Comparison of ENCODE assay signal across 11 mouse cellular contexts in genomic region chr4:135565400-135565799, GRCm38 (mm10). TPM values are rescaled to one million over a fixed set of nuclear protein-coding genes. Genes with fewer than 3 reads are reported as not detected.
DNase-seq lines count a peak whose midpoint lies in the region; ATAC-seq and TF ChIP-seq lines count a peak whose summit lies in the region.
"Had no signal": no experiment of that assay in that cellular context is flagged by ENCODE, and none has a peak within 500 bp of the region (broad histone marks: within the 10 kb centered on the region; RNA-seq: fewer than 3 reads in every experiment).

No protein-coding gene starts in this region.

- H3K4me3 ChIP-seq in forebrain, embryonic 16.5 days (replicated peaks; ENCODE audit: low read length): no peak overlapping the region
- H3K4me3 ChIP-seq in forebrain, embryonic 11.5 days (ENCODE audit: low read depth, low read length): no peak overlapping the region
- no peak overlapping the region for H3K4me3 ChIP-seq in heart, adult 2 months
- no peak overlapping the region for H3K4me3 ChIP-seq in hindbrain, embryonic 14.5 days (replicated peaks; ENCODE audit: low read length)
- H3K4me3 ChIP-seq: limb, embryonic 15.5 days had no signal

- no peaks in the 10 kb centered on the region for H3K36me3 ChIP-seq in forebrain, embryonic 16.5 days (ENCODE audit: control insufficient read depth, insufficient read depth)
- no peaks in the 10 kb centered on the region for H3K36me3 ChIP-seq in forebrain, embryonic 11.5 days (ENCODE audit: control insufficient read depth, insufficient read depth, low read length)
- no peaks in the 10 kb centered on the region for H3K36me3 ChIP-seq in heart, adult 2 months (ENCODE audit: control insufficient read depth, insufficient read depth, low read length)
- H3K36me3 ChIP-seq in hindbrain, embryonic 14.5 days (replicated peaks; ENCODE audit: control insufficient read depth, insufficient read depth): no peaks in the 10 kb centered on the region
- H3K36me3 ChIP-seq: limb, embryonic 15.5 days had no signal

- TF ChIP-seq EP300 in heart, adult 2 months (IDR thresholded peaks at IDR 0.05; ENCODE audit: insufficient read depth, low read depth, low read length): peak; percentile 66; the same call in 1 of the 2 replicates

- 20% methylated on average over 9 of the region's 9 CpGs for WGBS in forebrain, embryonic 16.5 days
- WGBS in forebrain, embryonic 11.5 days: 71% methylated on average over 9 of the region's 9 CpGs
- WGBS in heart, adult 2 months: 8% methylated on average over 9 of the region's 9 CpGs
- WGBS in hindbrain, embryonic 14.5 days: 53% methylated on average over 9 of the region's 9 CpGs

- DNase-seq in forebrain, embryonic 11.5 days (ENCODE audit: low spot score): no peak
- peak; percentile 70 to 81 for DNase-seq in heart, adult 2 months
- peak; percentile 44 for DNase-seq in kidney, adult 18-20 months
- DNase-seq in lung, postnatal 10 days: peak; percentile 55
- DNase-seq in thymus, postnatal 36 days: no peak
- DNase-seq in hindbrain, embryonic 14.5 days (ENCODE audit: low spot score): no peak

- H3K9ac ChIP-seq in forebrain, embryonic 16.5 days (replicated peaks; ENCODE audit: low read depth, low read length): no peak overlapping the region
- H3K9ac ChIP-seq in forebrain, embryonic 11.5 days (ENCODE audit: low read length): no peak overlapping the region
- no peak overlapping the region for H3K9ac ChIP-seq in heart, adult 2 months (ENCODE audit: low read depth, low read length)
- H3K9ac ChIP-seq in hindbrain, embryonic 14.5 days: no peak overlapping the region
- H3K9ac ChIP-seq: limb, embryonic 15.5 days had no signal

- no peak overlapping the region for H3K27ac ChIP-seq in forebrain, embryonic 16.5 days (ENCODE audit: low read length)
- H3K27ac ChIP-seq in forebrain, embryonic 11.5 days (ENCODE audit: low read depth, low read length): no peak overlapping the region
- H3K27ac ChIP-seq in heart, adult 2 months: peak overlapping the region; percentile 78
- H3K27ac ChIP-seq in hindbrain, embryonic 14.5 days: no peak overlapping the region
- H3K27ac ChIP-seq: limb, embryonic 15.5 days had no signal

- no peak; the same call in 1 of the 2 replicates for TF ChIP-seq POLR2A in heart, adult 2 months (IDR thresholded peaks at IDR 0.05; ENCODE audit: insufficient read depth, low read depth, low read length)

- no peaks in the 10 kb centered on the region for H3K9me3 ChIP-seq in forebrain, embryonic 16.5 days (ENCODE audit: control insufficient read depth, low read length)
- no peaks in the 10 kb centered on the region for H3K9me3 ChIP-seq in forebrain, embryonic 11.5 days (ENCODE audit: control insufficient read depth, low read length)
- H3K9me3 ChIP-seq in hindbrain, embryonic 14.5 days (ENCODE audit: control insufficient read depth, low read length): no peaks in the 10 kb centered on the region
- H3K9me3 ChIP-seq: limb, embryonic 15.5 days had no signal

- no peak for TF ChIP-seq CTCF in heart, adult 2 months (IDR thresholded peaks at IDR 0.05)

- no peaks in the 10 kb centered on the region for H3K27me3 ChIP-seq in forebrain, embryonic 16.5 days (replicated peaks; ENCODE audit: control insufficient read depth, insufficient read depth, low read length)
- peaks cover 7% of the 10 kb centered on the region for H3K27me3 ChIP-seq in forebrain, embryonic 11.5 days (ENCODE audit: control insufficient read depth, insufficient read depth, low read length)
- H3K27me3 ChIP-seq in heart, adult 2 months (ENCODE audit: control insufficient read depth, insufficient read depth, low read length): no peaks in the 10 kb centered on the region
- H3K27me3 ChIP-seq in hindbrain, embryonic 14.5 days (ENCODE audit: control insufficient read depth, insufficient read depth, low read length): peaks cover 12% of the 10 kb centered on the region

- H3K4me2 ChIP-seq in forebrain, embryonic 16.5 days (ENCODE audit: low read length): no peak overlapping the region
- no peak overlapping the region for H3K4me2 ChIP-seq in forebrain, embryonic 11.5 days (ENCODE audit: low read depth, low read length, severe bottlenecking)
- no peak overlapping the region for H3K4me2 ChIP-seq in hindbrain, embryonic 14.5 days (replicated peaks)
- H3K4me2 ChIP-seq: limb, embryonic 15.5 days had no signal

- intact Hi-C loops in heart, adult 2 months (cut with DNase I): loop anchor here (2.0 kb wide), 1 partner anchor 87 kb away; no protein-coding TSS in a partner anchor

- no peaks in the 10 kb centered on the region for H3K79me2 ChIP-seq in heart, adult 2 months (replicated peaks; ENCODE audit: control insufficient read depth, insufficient read depth, low read length)

- ATAC-seq in forebrain, embryonic 16.5 days: 0 out of 2 replicates have a peak, but pooled peaks have one; percentile 15
- ATAC-seq in forebrain, embryonic 11.5 days (replicated peaks; ENCODE audit: low FRiP score): no peak
- ATAC-seq in monocyte, adult 5-6 weeks (replicated peaks; ENCODE audit: insufficient number of reproducible peaks, low FRiP score, low TSS enrichment, poor library complexity, severe bottlenecking): no peak
- no peak for ATAC-seq in hindbrain, embryonic 14.5 days (ENCODE audit: low FRiP score)

- H3K4me1 ChIP-seq in forebrain, embryonic 16.5 days (replicated peaks; ENCODE audit: control insufficient read depth, insufficient read depth, low read length): peaks cover 17% of the 10 kb centered on the region
- peaks cover 21% of the 10 kb centered on the region for H3K4me1 ChIP-seq in forebrain, embryonic 11.5 days (replicated peaks; ENCODE audit: control insufficient read depth, insufficient read depth, low read length)
- peaks cover 5% of the 10 kb centered on the region; the same call in 1 of the 2 replicates for H3K4me1 ChIP-seq in heart, adult 2 months (ENCODE audit: control insufficient read depth, insufficient read depth, low read length)
- peaks cover 13% of the 10 kb centered on the region; the same call in 1 of the 2 replicates for H3K4me1 ChIP-seq in hindbrain, embryonic 14.5 days (replicated peaks; ENCODE audit: control insufficient read depth, insufficient read depth, low read length)

RNA-seq across cellular contexts. Expression of gene Grhl3, which starts 8.0 kb away (rescaled TPM):
- 0.39 and 0.60 TPM in 2 replicates for polyA plus RNA-seq in forebrain, embryonic 16.5 days (2015; fragmentation: Nextera tagmentation; extraction: Ambion mirVana)
- polyA plus RNA-seq in forebrain, embryonic 11.5 days (2014; fragmentation: Nextera tagmentation; extraction: Ambion mirVana): 3.9 and 4.5 TPM in 2 replicates
- total RNA-seq in heart, adult 2 months (2021): under 1 TPM; 0.08 to 0.14 TPM
- 0.04 TPM in 1 of 2 replicates, not detected in the other for polyA plus RNA-seq in heart, adult 2 months (2012; rRNA removed)
- total RNA-seq in monocyte, adult 5-6 weeks (2017): 0.38 TPM in 1 of 3 replicates, not detected in the others
- polyA plus RNA-seq in hindbrain, embryonic 14.5 days (2014; fragmentation: Nextera tagmentation; extraction: Ambion mirVana): 1.0 and 1.1 TPM in 2 replicates
- total RNA-seq: adrenal gland, adult 18-20 months had no signal
- polyA plus RNA-seq: gonadal fat pad, adult 2 months had no signal

Comparison
In these comparisons a context has a peak if more than half of its experiments do, and no peak if none do; other contexts are left out.
1. DNase-seq: peak in heart, adult 2 months (2 of 2), kidney, adult 18-20 months (single experiment) and lung, postnatal 10 days (single experiment); none in forebrain, embryonic 11.5 days (single experiment), thymus, postnatal 36 days (0 of 2) and hindbrain, embryonic 14.5 days (single experiment).